ENCODE assay signal across 2 mouse cellular contexts in the genomic region with DNA sequence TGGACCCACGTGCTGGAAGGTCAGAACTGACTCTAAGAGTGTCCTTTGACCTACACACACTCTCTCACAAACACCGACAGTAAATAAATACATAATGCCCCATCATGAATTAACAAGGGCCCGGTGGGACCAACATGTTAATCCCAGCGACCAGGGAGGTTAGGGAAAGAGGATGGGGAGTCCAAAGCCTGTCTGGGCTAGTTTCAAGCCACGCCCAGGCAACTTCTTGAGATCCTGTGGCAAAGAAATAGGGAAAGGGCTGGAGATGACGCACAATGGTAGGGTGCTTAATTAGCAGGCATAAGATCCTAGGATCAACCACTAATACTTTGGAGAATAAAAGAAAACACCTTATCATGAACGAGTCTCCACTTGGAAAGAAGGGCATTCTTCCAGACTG.
TF ChIP-seq lines count a peak whose summit lies in the region.

No protein-coding gene starts in this region.

TF ChIP-seq in C2C12, 6 proteins besides CTCF, POLR2A, EP300 and RAD21 (continued from another document):
- TF ChIP-seq MYOD1 (IDR thresholded peaks at IDR 0.05; ENCODE audit: control insufficient read depth, insufficient read length, low read depth) (no peak), CEBPB (IDR thresholded peaks at IDR 0.05; ENCODE audit: low read depth) (no peak), FOSL1 (IDR thresholded peaks at IDR 0.05; ENCODE audit: insufficient read depth, low read length, poor library complexity, severe bottlenecking) (no peak)
TF ChIP-seq in C2C12: peak in this region for 0.

TF ChIP-seq in CH12.LX, 34 proteins besides CTCF, POLR2A, EP300 and RAD21 (continued from another document):
- TF ChIP-seq PAX5 (IDR thresholded peaks at IDR 0.05; ENCODE audit: low read length) (no peak), E2F4 (IDR thresholded peaks at IDR 0.05; ENCODE audit: insufficient replicate concordance, low read depth, low read length) (no peak), NRF1 (IDR thresholded peaks at IDR 0.05; ENCODE audit: low read depth, low read length) (no peak), SMC3 (IDR thresholded peaks at IDR 0.05; ENCODE audit: low read depth, low read length) (no peak), MXI1 (IDR thresholded peaks at IDR 0.05; ENCODE audit: low read depth, low read length) (no peak), CHD1 (IDR thresholded peaks at IDR 0.05; ENCODE audit: low read depth, low read length) (no peak), POLR2AphosphoS2 (IDR thresholded peaks at IDR 0.05; ENCODE audit: low read depth, low read length) (no peak), KAT2A (IDR thresholded peaks at IDR 0.05; ENCODE audit: insufficient replicate concordance, low read length) (no peak), SIN3A (IDR thresholded peaks at IDR 0.05; ENCODE audit: low read length) (no peak), HCFC1 (IDR thresholded peaks at IDR 0.05; ENCODE audit: low read depth, low read length) (no peak), USF2 (conservative IDR thresholded peaks at IDR 0.05; ENCODE audit: low read depth, low read length) (no peak), JUND (conservative IDR thresholded peaks at IDR 0.05; ENCODE audit: low read depth, low read length) (no peak), MAFK (IDR thresholded peaks at IDR 0.05; ENCODE audit: insufficient replicate concordance, low read length) (no peak), MYC (IDR thresholded peaks at IDR 0.05; ENCODE audit: low read depth, low read length) (no peak), UBTF (IDR thresholded peaks at IDR 0.05; ENCODE audit: low read depth, low read length) (no peak), TBP (conservative IDR thresholded peaks at IDR 0.05; ENCODE audit: low read depth, low read length) (no peak), ZMIZ1 (IDR thresholded peaks at IDR 0.05; ENCODE audit: low read depth, low read length) (no peak)
